Mouse (Mus musculus) embryonic facial prominence, embryonic 13.5 days (tissue): ENCODE data around the gene 0610010K14Rik. TPM values are rescaled to one million over a fixed set of nuclear protein-coding genes. Genes with fewer than 3 reads are reported as not detected.

Experiments
- ATAC-seq: fragments of 200-750 bp; cut with Nextera tagmentation; 2 replicates; pipeline ENCODE4 v1.8.0; 2017; ENCODE audit warnings: low read depth; ENCODE audit not compliant: insufficient number of reproducible peaks, insufficient read depth, low FRiP score, low TSS enrichment
- H3K27ac ChIP-seq: fragments of 300-500 bp; sonication (generic); 2 replicates; pipeline ENCODE4 v1.5.1; 2015; ENCODE audit warnings: moderate library complexity, mild to moderate bottlenecking, inconsistent platforms
- H3K27me3 ChIP-seq: fragments of 300-500 bp; sonication (generic); 2 replicates; pipeline ENCODE4 v1.6.1; 2015; ENCODE audit warnings: mild to moderate bottlenecking, inconsistent platforms
- H3K36me3 ChIP-seq: fragments of 300-500 bp; sonication (generic); 2 replicates; pipeline ENCODE4 v1.6.1; 2015; ENCODE audit warnings: mild to moderate bottlenecking, inconsistent platforms
- H3K4me1 ChIP-seq: fragments of 300-500 bp; sonication (generic); 2 replicates; pipeline ENCODE4 v1.6.1; 2015; ENCODE audit warnings: inconsistent platforms
- H3K4me2 ChIP-seq: fragments of 300-500 bp; sonication (generic); 2 replicates; pipeline ENCODE4 v1.6.1; 2015; ENCODE audit warnings: moderate library complexity, mild to moderate bottlenecking, inconsistent platforms
- H3K4me3 ChIP-seq: fragments of 300-500 bp; sonication (generic); 2 replicates; pipeline ENCODE4 v1.5.1; 2015; ENCODE audit warnings: mild to moderate bottlenecking, inconsistent platforms
- H3K9ac ChIP-seq: fragments of 300-500 bp; sonication (generic); 2 replicates; pipeline ENCODE4 v1.6.1; 2015; ENCODE audit warnings: mild to moderate bottlenecking, inconsistent platforms
- H3K9me3 ChIP-seq: fragments of 300-500 bp; sonication (generic); 2 replicates; pipeline ENCODE4 v1.6.1; 2016; ENCODE audit warnings: inconsistent platforms
- WGBS: fragments of 180-500 bp; shearing (Covaris S2); methylation state at CpG from one replicate; pipeline ENCODE4 v1.1.7; 2015; ENCODE audit warnings: mixed read lengths; 5-methylcytosine and 5-hydroxymethylcytosine counted together
- polyA plus RNA-seq: library from polyadenylated mRNA; unstranded; fragments of >200 nt; fragmentation: Nextera tagmentation; extraction: Ambion mirVana; gene quantifications from 2 replicates; pipeline ENCODE4 v1.2.1, GENCODE M21; 2015

0610010K14Rik gene
- polyA plus RNA-seq, 1 experiment from 2014 or later: 200 TPM

- peak overlapping the region; percentile 92 for H3K4me2 ChIP-seq
Observed at GRCm38 (mm10) chr11:70221603-70222500, 15.9 kb downstream of the 0610010K14Rik start.

GRCm38 (mm10) chr11:70220731-70221602, 16.7 kb downstream of the 0610010K14Rik start, which contains the start of gene Slc16a13:
Slc16a13 (minus strand) TSS chr11:70221064.
- H3K4me3 ChIP-seq: peak within 1 kb of the TSS; percentile 59
- WGBS: under 1% methylated on average over 28 of the region's 28 CpGs
- no peaks in the 10 kb centered on the region for H3K9me3 ChIP-seq
- H3K4me2 ChIP-seq: peak within 1 kb of the TSS; percentile 92
- peaks cover 55% of the 10 kb centered on the region for H3K27me3 ChIP-seq
- H3K4me1 ChIP-seq: peaks cover 39% of the 10 kb centered on the region
- H3K36me3 ChIP-seq: peaks cover 10% of the 10 kb centered on the region
- peak within 1 kb of the TSS; percentile 77 for H3K9ac ChIP-seq
- ATAC-seq: peak; percentile 89
- peak within 1 kb of the TSS; percentile 81 for H3K27ac ChIP-seq

More at GRCm38 (mm10) chr11:70221603-70222500, 15.9 kb downstream of the 0610010K14Rik start:
- Histone ChIP-seq H3K4me3 (peak overlapping the region; percentile 59), H3K9ac (peak overlapping the region; percentile 77), H3K4me1 (peaks cover 47% of the 10 kb centered on the region), H3K27me3 (peaks cover 55% of the 10 kb centered on the region), H3K27ac (peak overlapping the region; percentile 81), H3K9me3 (no peaks in the 10 kb centered on the region), H3K36me3 (peaks cover 10% of the 10 kb centered on the region)
- no peak for ATAC-seq
- 10% methylated on average over 14 of the region's 14 CpGs for WGBS

- peak overlapping the region; percentile 80 for H3K27ac ChIP-seq
- ATAC-seq: no peak; the same call in 1 of the 2 replicates
- H3K27me3 ChIP-seq: peaks cover 55% of the 10 kb centered on the region
- peaks cover 40% of the 10 kb centered on the region for H3K4me1 ChIP-seq
- peaks cover 10% of the 10 kb centered on the region for H3K36me3 ChIP-seq
- peak overlapping the region; percentile 92 for H3K4me2 ChIP-seq
- H3K9me3 ChIP-seq: no peaks in the 10 kb centered on the region
- peak overlapping the region; percentile 77 for H3K9ac ChIP-seq
- H3K4me3 ChIP-seq: peak overlapping the region; percentile 59
- under 1% methylated on average over 24 of the region's 24 CpGs for WGBS
Observed at GRCm38 (mm10) chr11:70220323-70220722, 17.4 kb downstream of the 0610010K14Rik start.

GRCm38 (mm10) chr11:70219873-70220272, 17.8 kb downstream of the 0610010K14Rik start:
- Histone ChIP-seq H3K27me3 (peaks cover 55% of the 10 kb centered on the region), H3K9ac (peak overlapping the region; percentile 77)

GRCm38 (mm10) chr11:70218741-70219470, 18.8 kb downstream of the 0610010K14Rik start:
- 84% methylated on average over 15 of the region's 15 CpGs for WGBS
- Histone ChIP-seq H3K27ac (no peak overlapping the region), H3K36me3 (peaks cover 10% of the 10 kb centered on the region), H3K27me3 (peaks cover 55% of the 10 kb centered on the region), H3K4me2 (peak overlapping the region; percentile 92), H3K4me1 (peaks cover 53% of the 10 kb centered on the region), H3K9ac (0 out of 2 replicates have a peak overlapping the region, but pooled peaks have one; percentile 36), H3K4me3 (peak overlapping the region; percentile 3; the same call in 1 of the 2 replicates), H3K9me3 (no peaks in the 10 kb centered on the region)
- no peak for ATAC-seq

More at GRCm38 (mm10) chr11:70219873-70220272, 17.8 kb downstream of the 0610010K14Rik start:
- Histone ChIP-seq H3K9me3 (no peaks in the 10 kb centered on the region), H3K4me1 (peaks cover 43% of the 10 kb centered on the region), H3K36me3 (peaks cover 10% of the 10 kb centered on the region), H3K4me3 (peak overlapping the region; percentile 59), H3K27ac (peak overlapping the region; percentile 80), H3K4me2 (peak overlapping the region; percentile 92)
- ATAC-seq: no peak
- WGBS: 51% methylated on average over 7 of the region's 7 CpGs

- H3K4me2 ChIP-seq: no peak overlapping the region; the same call in 1 of the 2 replicates
- H3K36me3 ChIP-seq: peaks cover 10% of the 10 kb centered on the region
- no peak overlapping the region for H3K9ac ChIP-seq
- no peaks in the 10 kb centered on the region for H3K9me3 ChIP-seq
- no peak for ATAC-seq
- H3K27ac ChIP-seq: no peak overlapping the region
- WGBS: 82% methylated on average over 4 of the region's 4 CpGs
- H3K4me3 ChIP-seq: no peak overlapping the region
- peaks cover 58% of the 10 kb centered on the region for H3K27me3 ChIP-seq
- H3K4me1 ChIP-seq: peaks cover 56% of the 10 kb centered on the region
Observed at GRCm38 (mm10) chr11:70218039-70218438, 19.7 kb downstream of the 0610010K14Rik start.

- Histone ChIP-seq H3K9me3 (no peaks in the 10 kb centered on the region), H3K9ac (no peak overlapping the region), H3K4me1 (peaks cover 43% of the 10 kb centered on the region), H3K27me3 (peaks cover 65% of the 10 kb centered on the region), H3K4me3 (no peak overlapping the region), H3K27ac (no peak overlapping the region), H3K36me3 (peaks cover 10% of the 10 kb centered on the region), H3K4me2 (no peak overlapping the region)
- WGBS: 50% methylated on average over 3 of the region's 3 CpGs
- ATAC-seq: no peak
Observed at GRCm38 (mm10) chr11:70216103-70216502, 21.6 kb downstream of the 0610010K14Rik start.

- no peak for ATAC-seq
- peak overlapping the region; percentile 76 for H3K4me2 ChIP-seq
- H3K4me1 ChIP-seq: peaks cover 38% of the 10 kb centered on the region
- peak overlapping the region; percentile 42 for H3K4me3 ChIP-seq
- H3K27me3 ChIP-seq: peaks cover 67% of the 10 kb centered on the region
- WGBS: 11% methylated on average over 22 of the region's 22 CpGs
- H3K27ac ChIP-seq: no peak overlapping the region
- H3K9ac ChIP-seq: no peak overlapping the region
- H3K9me3 ChIP-seq: no peaks in the 10 kb centered on the region
- peaks cover 10% of the 10 kb centered on the region for H3K36me3 ChIP-seq
Observed at GRCm38 (mm10) chr11:70215301-70215700, 22.4 kb downstream of the 0610010K14Rik start.

- Histone ChIP-seq H3K27me3 (peaks cover 67% of the 10 kb centered on the region), H3K9ac (peak overlapping the region; percentile 70; the same call in 1 of the 2 replicates), H3K36me3 (peaks cover 10% of the 10 kb centered on the region), H3K27ac (no peak overlapping the region), H3K4me1 (peaks cover 34% of the 10 kb centered on the region), H3K4me3 (peak overlapping the region; percentile 42), H3K9me3 (no peaks in the 10 kb centered on the region), H3K4me2 (peak overlapping the region; percentile 76)
- ATAC-seq: no peak
- WGBS: 4% methylated on average over 18 of the region's 18 CpGs
Observed at GRCm38 (mm10) chr11:70214856-70215209, 22.9 kb downstream of the 0610010K14Rik start.

GRCm38 (mm10) chr11:70214191-70214855, 23.4 kb downstream of the 0610010K14Rik start:
- peak overlapping the region; percentile 42 for H3K4me3 ChIP-seq
- peaks cover 67% of the 10 kb centered on the region for H3K27me3 ChIP-seq
- no peaks in the 10 kb centered on the region for H3K9me3 ChIP-seq
- ATAC-seq: no peak
- peak overlapping the region; percentile 76 for H3K4me2 ChIP-seq
- no peak overlapping the region for H3K27ac ChIP-seq
- H3K4me1 ChIP-seq: peaks cover 29% of the 10 kb centered on the region
- under 1% methylated on average over 46 of the region's 46 CpGs for WGBS
- peaks cover 10% of the 10 kb centered on the region for H3K36me3 ChIP-seq
- H3K9ac ChIP-seq: peak overlapping the region; percentile 70
